Mouse (Mus musculus): ENCODE data around the gene St6gal1. TPM values are rescaled to one million over a fixed set of nuclear protein-coding genes. Genes with fewer than 3 reads are reported as not detected.
A peak's percentile ranks its signal among the peaks of the same experiment; 100 is the strongest.

Gene St6gal1
- polyA plus RNA-seq, 1 experiment, result 11.5 TPM

DNA sequence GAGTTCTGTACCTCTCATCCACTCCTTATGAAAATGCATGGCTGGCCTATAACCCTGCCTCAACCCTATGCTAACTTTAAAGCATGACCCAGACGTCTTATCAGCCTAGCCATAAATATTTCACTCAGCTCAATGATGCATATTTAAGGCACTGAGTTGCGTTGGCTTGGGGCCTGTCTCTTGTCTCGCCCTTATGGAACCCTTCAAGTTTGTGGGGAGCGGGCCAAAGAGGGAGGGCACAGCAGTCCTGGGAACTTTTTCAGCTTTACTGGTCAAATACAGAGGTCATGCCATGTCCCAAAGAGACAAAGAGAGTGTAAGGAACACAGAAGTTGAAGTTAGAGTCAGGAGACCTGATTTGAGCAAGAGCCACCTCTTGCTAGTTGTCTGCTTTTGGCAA lies 6.6 kb downstream of the St6gal1 start:
- DNase-seq, result no peak
- TF ChIP-seq POLR2A (IDR thresholded peaks at IDR 0.05; ENCODE audit: borderline replicate concordance, insufficient read depth, low read length), result no peak
- no peak for TF ChIP-seq CTCF (IDR thresholded peaks at IDR 0.05; ENCODE audit: borderline replicate concordance, insufficient read depth, low read depth, low read length)
- Histone ChIP-seq H3K4me3 (replicated peaks; ENCODE audit: insufficient read depth, low read depth, low read length) (no peak overlapping the region), H3K27me3 (ENCODE audit: control insufficient read depth, insufficient read depth, low read length) (no peaks in the 10 kb centered on the region; the same call in 1 of the 2 replicates), H3K4me1 (ENCODE audit: control insufficient read depth, insufficient read depth, low read length) (no peaks in the 10 kb centered on the region), H3K27ac (ENCODE audit: insufficient read depth, low read length) (no peak overlapping the region)
- WGBS, result 61% methylated on average over 4 of the region's 4 CpGs

DNA sequence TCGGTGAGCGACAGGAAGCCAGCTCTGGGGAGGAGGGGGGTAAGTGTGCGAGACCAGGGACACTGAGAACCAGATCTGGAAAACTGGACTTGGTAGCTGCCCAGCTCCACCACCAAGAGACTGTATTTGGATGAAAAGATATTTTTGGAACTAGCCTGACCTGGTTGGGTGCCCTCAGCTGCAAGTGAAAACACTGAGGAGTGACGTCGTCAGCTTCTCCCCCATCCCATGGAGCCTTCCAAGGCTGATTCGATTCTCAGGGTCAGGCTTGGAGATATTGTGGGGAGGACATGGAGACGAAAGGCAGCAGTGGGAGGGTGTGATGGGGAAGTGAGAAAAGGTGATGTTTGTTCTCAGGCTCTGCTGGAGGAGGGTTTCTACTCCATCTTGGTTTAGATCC lies 8.2 kb downstream of the St6gal1 start:
- TF ChIP-seq CTCF (IDR thresholded peaks at IDR 0.05; ENCODE audit: borderline replicate concordance, insufficient read depth, low read depth, low read length) (no peak), POLR2A (IDR thresholded peaks at IDR 0.05; ENCODE audit: borderline replicate concordance, insufficient read depth, low read length) (no peak)
- WGBS, result 68% methylated on average over 7 of the region's 7 CpGs

DNA sequence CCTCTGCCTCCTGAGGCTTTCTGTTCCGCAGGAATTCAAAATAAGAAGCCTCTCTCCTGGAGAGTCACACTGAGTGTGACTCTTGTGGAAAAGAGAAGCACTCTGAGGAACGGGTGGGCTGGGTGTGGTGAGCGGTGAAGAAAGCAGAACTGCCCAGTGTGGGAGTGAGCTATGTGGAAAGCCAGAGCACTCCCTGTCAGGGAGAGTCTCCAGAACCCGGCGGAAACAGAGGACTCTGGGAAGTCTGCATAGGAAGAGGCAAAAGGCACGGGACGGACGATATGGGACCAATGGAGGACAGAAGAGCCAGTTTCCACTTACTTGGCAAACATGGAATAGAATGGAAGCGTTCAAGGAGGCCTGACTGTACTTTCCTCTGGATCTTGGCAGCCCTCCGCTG lies 9.0 kb downstream of the St6gal1 start:
- no peaks in the 10 kb centered on the region for H3K4me1 ChIP-seq (ENCODE audit: control insufficient read depth, insufficient read depth, low read length)
- TF ChIP-seq POLR2A (IDR thresholded peaks at IDR 0.05; ENCODE audit: borderline replicate concordance, insufficient read depth, low read length), result no peak
- TF ChIP-seq CTCF (IDR thresholded peaks at IDR 0.05; ENCODE audit: borderline replicate concordance, insufficient read depth, low read depth, low read length), result no peak
- no peaks in the 10 kb centered on the region for H3K27me3 ChIP-seq (ENCODE audit: control insufficient read depth, insufficient read depth, low read length)
- DNase-seq, result no peak
- H3K4me3 ChIP-seq (replicated peaks; ENCODE audit: insufficient read depth, low read depth, low read length), result no peak overlapping the region
- H3K27ac ChIP-seq (ENCODE audit: insufficient read depth, low read length), result no peak overlapping the region
- 81% methylated on average over 10 of the region's 10 CpGs for WGBS

More for the DNA sequence above, 8.2 kb downstream of the St6gal1 start:
- Histone ChIP-seq H3K4me3 (replicated peaks; ENCODE audit: insufficient read depth, low read depth, low read length) (no peak overlapping the region), H3K27ac (ENCODE audit: insufficient read depth, low read length) (no peak overlapping the region), H3K27me3 (ENCODE audit: control insufficient read depth, insufficient read depth, low read length) (no peaks in the 10 kb centered on the region), H3K4me1 (ENCODE audit: control insufficient read depth, insufficient read depth, low read length) (no peaks in the 10 kb centered on the region)
- peak in 1 of 2 experiments; percentile 13 for DNase-seq

DNA sequence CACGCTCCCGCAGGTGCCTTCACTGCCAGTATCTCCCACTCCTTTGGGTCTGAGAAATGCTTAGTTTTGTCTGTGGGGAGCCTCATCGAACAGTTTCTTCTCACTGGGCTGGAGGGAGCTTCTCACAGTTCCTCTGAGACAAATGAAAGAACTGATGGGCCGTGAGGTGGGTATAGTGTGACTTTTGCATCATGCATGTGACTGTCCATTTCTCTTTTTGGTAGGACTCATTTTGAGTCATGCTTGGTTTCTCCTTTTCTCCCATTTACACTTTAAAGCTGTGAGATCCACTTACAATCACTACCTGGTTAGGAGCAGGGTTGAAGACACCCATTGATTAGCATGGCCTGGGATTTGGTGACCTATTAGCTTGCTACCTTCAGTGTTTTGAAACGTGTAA lies 10.0 kb downstream of the St6gal1 start:
- TF ChIP-seq POLR2A (IDR thresholded peaks at IDR 0.05; ENCODE audit: borderline replicate concordance, insufficient read depth, low read length), result no peak
- TF ChIP-seq CTCF (IDR thresholded peaks at IDR 0.05; ENCODE audit: borderline replicate concordance, insufficient read depth, low read depth, low read length), result no peak
- no peak overlapping the region for H3K4me3 ChIP-seq (replicated peaks; ENCODE audit: insufficient read depth, low read depth, low read length)
- WGBS, result 95% methylated on average over 5 of the region's 5 CpGs
- H3K27ac ChIP-seq (ENCODE audit: insufficient read depth, low read length), result no peak overlapping the region
- no peak for DNase-seq
- H3K27me3 ChIP-seq (ENCODE audit: control insufficient read depth, insufficient read depth, low read length), result no peaks in the 10 kb centered on the region
- no peaks in the 10 kb centered on the region for H3K4me1 ChIP-seq (ENCODE audit: control insufficient read depth, insufficient read depth, low read length)

DNA sequence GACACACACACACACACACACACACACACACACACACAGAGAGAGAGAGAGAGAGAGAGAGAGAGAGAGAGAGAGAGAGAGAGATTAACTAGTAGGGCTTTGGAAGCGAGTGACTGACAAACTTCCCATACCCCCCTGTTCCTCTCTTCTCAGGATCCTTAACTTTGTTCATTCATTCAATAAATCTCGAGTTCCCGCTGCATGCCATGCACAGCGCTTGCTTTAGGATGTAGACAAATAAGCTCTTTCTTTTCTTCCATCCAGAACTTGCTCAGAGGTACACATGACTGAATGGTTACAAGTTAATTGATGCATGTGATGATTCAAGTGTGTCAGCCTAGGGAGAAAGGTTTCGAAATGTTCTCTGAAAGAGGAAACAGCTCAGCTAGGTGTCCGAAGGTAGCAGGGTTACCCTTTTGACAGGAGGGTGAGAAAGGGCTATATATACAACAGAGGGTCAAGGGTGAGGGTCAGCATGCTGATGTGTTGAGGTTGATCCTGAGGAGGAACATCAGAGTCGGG lies 10.7 kb downstream of the St6gal1 start:
- no peak for DNase-seq
- no peak overlapping the region for H3K4me3 ChIP-seq (replicated peaks; ENCODE audit: insufficient read depth, low read depth, low read length)
- TF ChIP-seq CTCF (IDR thresholded peaks at IDR 0.05; ENCODE audit: borderline replicate concordance, insufficient read depth, low read depth, low read length), result no peak
- TF ChIP-seq POLR2A (IDR thresholded peaks at IDR 0.05; ENCODE audit: borderline replicate concordance, insufficient read depth, low read length), result no peak
- H3K27ac ChIP-seq (ENCODE audit: insufficient read depth, low read length), result no peak overlapping the region
- H3K4me1 ChIP-seq (ENCODE audit: control insufficient read depth, insufficient read depth, low read length), result no peaks in the 10 kb centered on the region
- WGBS, result 82% methylated on average over 7 of the region's 7 CpGs
- no peaks in the 10 kb centered on the region for H3K27me3 ChIP-seq (ENCODE audit: control insufficient read depth, insufficient read depth, low read length)

DNA sequence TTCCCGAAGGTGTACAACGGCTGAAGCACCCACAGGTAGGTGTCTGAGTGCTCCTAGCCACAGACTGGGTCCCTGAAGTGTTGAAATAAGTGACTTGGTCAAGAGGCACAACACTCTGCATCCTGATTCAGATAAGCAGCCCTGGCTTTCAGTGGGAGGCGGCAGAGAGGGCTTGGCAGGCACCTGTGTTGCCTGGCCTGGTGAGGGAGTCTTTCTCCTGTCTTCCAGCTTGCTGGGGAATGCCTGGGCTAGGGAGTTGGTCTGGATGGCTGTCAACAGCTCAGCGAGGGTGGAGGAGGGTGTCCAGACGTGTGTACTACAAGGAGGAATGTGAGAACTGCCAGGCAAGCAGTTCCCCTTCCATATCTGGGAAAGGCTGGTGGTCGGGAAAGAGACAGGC lies 15.0 kb downstream of the St6gal1 start:
- Histone ChIP-seq H3K4me3 (replicated peaks; ENCODE audit: insufficient read depth, low read depth, low read length) (no peak overlapping the region), H3K27ac (ENCODE audit: insufficient read depth, low read length) (no peak overlapping the region), H3K4me1 (ENCODE audit: control insufficient read depth, insufficient read depth, low read length) (no peaks in the 10 kb centered on the region), H3K27me3 (ENCODE audit: control insufficient read depth, insufficient read depth, low read length) (no peaks in the 10 kb centered on the region)
- TF ChIP-seq POLR2A (IDR thresholded peaks at IDR 0.05; ENCODE audit: borderline replicate concordance, insufficient read depth, low read length) (no peak), CTCF (IDR thresholded peaks at IDR 0.05; ENCODE audit: borderline replicate concordance, insufficient read depth, low read depth, low read length) (no peak)
- 55% methylated on average over 6 of the region's 6 CpGs for WGBS
- DNase-seq, result no peak

DNA sequence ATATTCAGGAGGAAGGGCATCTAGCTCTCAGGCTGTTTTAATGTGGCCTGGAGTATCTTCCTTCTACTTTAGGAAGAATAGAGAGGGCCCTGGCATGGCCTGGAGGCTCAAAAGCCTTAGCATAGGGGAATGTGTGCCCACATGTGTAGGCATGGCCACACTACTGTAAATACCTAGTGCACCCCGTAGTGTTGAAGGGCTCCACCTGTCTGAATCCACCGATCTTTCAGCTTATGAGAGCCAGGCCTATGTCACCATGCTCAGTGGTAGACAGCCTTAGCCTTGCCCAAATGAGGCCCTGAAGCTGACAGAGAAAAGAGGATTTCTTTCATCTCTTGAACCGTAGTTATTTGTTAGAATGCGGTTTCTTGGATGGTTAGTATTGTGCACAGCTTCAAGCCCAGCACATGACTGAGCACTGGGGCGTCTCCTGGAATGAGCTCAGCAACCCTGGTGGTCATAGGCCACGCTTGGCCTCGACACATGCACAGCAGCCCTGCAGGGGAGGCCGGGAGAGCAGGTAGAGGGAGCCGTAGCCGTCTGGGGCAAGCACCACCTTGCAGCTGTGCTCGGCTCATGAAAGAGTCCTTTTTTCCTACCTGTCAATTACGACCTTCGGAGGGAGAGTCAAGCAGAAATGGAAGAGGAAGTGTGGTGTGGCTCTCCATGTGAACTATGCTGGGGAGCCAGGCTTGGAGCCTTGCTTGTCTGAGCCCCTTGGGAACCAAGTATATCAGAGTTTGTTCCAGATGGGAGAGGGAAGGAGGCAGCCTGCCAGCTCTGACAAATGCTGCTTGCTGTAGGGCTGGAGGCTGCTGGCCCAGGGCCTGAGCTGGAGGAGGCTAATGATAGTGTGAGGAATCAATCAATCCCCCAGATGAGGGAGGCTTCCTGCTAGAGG lies 15.8 kb downstream of the St6gal1 start:
- Histone ChIP-seq H3K4me3 (replicated peaks; ENCODE audit: insufficient read depth, low read depth, low read length) (no peak overlapping the region), H3K27ac (ENCODE audit: insufficient read depth, low read length) (no peak overlapping the region), H3K27me3 (ENCODE audit: control insufficient read depth, insufficient read depth, low read length) (no peaks in the 10 kb centered on the region), H3K4me1 (ENCODE audit: control insufficient read depth, insufficient read depth, low read length) (no peaks in the 10 kb centered on the region)
- 26% methylated on average over 13 of the region's 13 CpGs for WGBS
- TF ChIP-seq CTCF (IDR thresholded peaks at IDR 0.05; ENCODE audit: borderline replicate concordance, insufficient read depth, low read depth, low read length) (no peak), POLR2A (IDR thresholded peaks at IDR 0.05; ENCODE audit: borderline replicate concordance, insufficient read depth, low read length) (no peak)
- DNase-seq, result peak; percentile 32 to 35

DNA sequence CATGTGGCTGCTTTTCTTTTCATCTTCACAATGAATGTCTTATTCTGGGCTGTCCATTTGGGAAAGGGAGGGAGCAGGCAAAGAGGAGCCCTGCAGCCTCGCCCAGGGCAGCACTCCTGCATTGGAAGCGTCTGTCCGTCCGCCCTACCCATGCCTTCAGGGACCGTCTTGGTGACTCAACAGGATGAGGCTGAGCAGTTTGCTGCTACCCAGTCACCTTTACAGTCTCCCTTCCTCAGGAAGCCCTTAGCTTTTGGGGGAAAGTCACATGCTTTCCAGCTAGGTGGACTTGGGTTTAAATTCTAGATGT lies 16.4 kb downstream of the St6gal1 start:
- Histone ChIP-seq H3K4me1 (ENCODE audit: control insufficient read depth, insufficient read depth, low read length) (no peaks in the 10 kb centered on the region), H3K27me3 (ENCODE audit: control insufficient read depth, insufficient read depth, low read length) (no peaks in the 10 kb centered on the region), H3K27ac (ENCODE audit: insufficient read depth, low read length) (no peak overlapping the region), H3K4me3 (replicated peaks; ENCODE audit: insufficient read depth, low read depth, low read length) (no peak overlapping the region)
- TF ChIP-seq POLR2A (IDR thresholded peaks at IDR 0.05; ENCODE audit: borderline replicate concordance, insufficient read depth, low read length), result no peak
- no peak for TF ChIP-seq CTCF (IDR thresholded peaks at IDR 0.05; ENCODE audit: borderline replicate concordance, insufficient read depth, low read depth, low read length)
- WGBS, result 43% methylated on average over 5 of the region's 5 CpGs
- DNase-seq, result no peak
